Mouse (Mus musculus) neural tube, embryonic 14.5 days (tissue): Measurements from ENCODE around the gene Tns2. TPM values are rescaled to one million over a fixed set of nuclear protein-coding genes. Genes with fewer than 3 reads are reported as not detected.

Experiments used
- ATAC-seq: fragments of 200-750 bp; cut with Nextera tagmentation; 2 replicates; pipeline ENCODE4 v1.8.0; 2017; ENCODE audit warnings: low read depth, mild to moderate bottlenecking, moderate TSS enrichment, moderate library complexity
- H3K27ac ChIP-seq: fragments of 300-500 bp; sonication (generic); 2 replicates; pipeline ENCODE4 v1.5.1; 2014; ENCODE audit warnings: low read depth, mild to moderate bottlenecking, control low read depth, low read length, moderate library complexity, mixed read lengths
- H3K27me3 ChIP-seq: fragments of 300-500 bp; sonication (generic); 2 replicates; pipeline ENCODE4 v1.6.1; 2014; ENCODE audit warnings: low read length; ENCODE audit not compliant: control insufficient read depth, insufficient read depth
- H3K36me3 ChIP-seq: fragments of 300-500 bp; sonication (generic); 2 replicates; pipeline ENCODE4 v1.6.1; 2014; ENCODE audit warnings: low read length, mixed read lengths; ENCODE audit not compliant: control insufficient read depth, insufficient read depth
- H3K4me1 ChIP-seq: fragments of 300-500 bp; sonication (generic); 2 replicates; pipeline ENCODE4 v1.6.1; 2014; ENCODE audit warnings: low read length; ENCODE audit not compliant: control insufficient read depth, insufficient read depth
- H3K4me2 ChIP-seq: fragments of 300-500 bp; sonication (generic); 2 replicates; pipeline ENCODE4 v1.6.1; 2014; ENCODE audit warnings: mild to moderate bottlenecking, low read depth, low read length, control low read depth
- H3K4me3 ChIP-seq: fragments of 300-500 bp; sonication (generic); 2 replicates; pipeline ENCODE4 v1.5.1; 2014; ENCODE audit warnings: low read depth, low read length, control low read depth, mixed read lengths
- H3K9ac ChIP-seq: fragments of 300-500 bp; sonication (generic); replicated peaks from 2 replicates; pipeline ENCODE4 v1.6.1; 2014; ENCODE audit warnings: low read depth, mild to moderate bottlenecking, control low read depth, low read length, mixed read lengths
- H3K9me3 ChIP-seq: fragments of 300-500 bp; sonication (generic); 2 replicates; pipeline ENCODE4 v1.6.1; 2016; ENCODE audit warnings: low read length; ENCODE audit not compliant: control insufficient read depth
- WGBS: fragments of 180-500 bp; shearing (Covaris S2); extraction: QIAGEN DNeasy Blood & Tissue Kit; methylation state at CpG from one replicate; pipeline ENCODE4 v1.1.7; 2014; 5-methylcytosine and 5-hydroxymethylcytosine counted together
- polyA plus RNA-seq: library from polyadenylated mRNA; unstranded; fragments of >200 nt; fragmentation: Nextera tagmentation; extraction: Ambion mirVana; gene quantifications from 2 replicates; pipeline ENCODE4 v1.2.1, GENCODE M21; 2014

Tns2 gene
- polyA plus RNA-seq, 1 experiment from 2014 or later, result 4.3 TPM

DNA sequence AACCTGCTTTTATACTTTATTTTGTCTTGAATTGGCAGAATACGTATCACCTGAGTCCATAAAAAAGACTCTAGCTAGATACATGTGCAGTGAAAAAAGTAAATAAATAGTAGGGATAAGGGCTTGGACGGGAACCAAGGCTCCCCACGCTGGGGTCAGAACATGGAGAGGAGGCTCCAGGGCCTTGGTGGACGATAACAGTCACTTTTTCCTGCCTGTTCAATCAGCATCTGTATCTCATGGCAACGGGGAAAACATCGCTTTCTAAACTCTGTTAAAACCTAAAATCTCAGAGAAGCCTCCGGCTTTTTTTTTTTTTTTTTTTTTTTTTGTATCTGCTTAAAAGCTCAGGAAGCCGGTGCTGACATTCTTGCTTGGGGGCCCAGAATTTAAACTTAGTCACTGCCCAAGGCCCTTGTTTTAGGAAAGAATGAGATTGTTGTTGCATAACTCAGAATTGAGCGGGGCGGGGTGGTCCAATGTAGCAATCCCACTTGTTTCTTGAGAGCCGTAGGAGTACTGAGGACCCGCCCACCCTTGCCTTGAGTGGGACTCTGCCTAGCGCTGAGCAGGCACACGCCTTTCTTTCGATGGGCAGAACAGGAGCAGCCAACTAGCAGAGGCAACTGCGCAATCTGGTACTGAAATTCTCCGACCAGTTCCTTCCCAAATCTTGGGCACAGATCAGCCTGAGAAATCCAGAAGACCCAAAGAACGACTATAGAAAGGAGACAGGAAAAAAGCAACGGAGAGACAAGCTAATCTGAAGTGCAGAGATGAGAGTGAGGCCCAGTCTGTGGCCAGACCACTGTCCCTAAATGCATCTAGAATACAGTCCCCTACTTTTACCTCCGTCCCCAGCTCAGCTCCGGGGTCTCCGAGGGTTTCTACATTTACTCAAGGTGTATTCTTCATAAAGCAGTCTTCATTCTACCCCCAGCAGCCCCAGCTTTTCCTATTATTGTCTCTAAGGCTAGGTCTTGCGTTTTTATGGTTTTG is 43.0 kb downstream of the Tns2 start:
- no peak overlapping the region for H3K4me3 ChIP-seq
- H3K27me3 ChIP-seq, result peaks cover 12% of the 10 kb centered on the region
- H3K4me2 ChIP-seq, result no peak overlapping the region
- WGBS, result 56% methylated on average over 23 of the region's 23 CpGs
- no peak overlapping the region for H3K27ac ChIP-seq
- no peak for ATAC-seq
- H3K4me1 ChIP-seq, result 0 out of 2 replicates have a peak, but pooled peaks cover 4% of the 10 kb centered on the region
- H3K9ac ChIP-seq, result no peak overlapping the region
- no peaks in the 10 kb centered on the region for H3K9me3 ChIP-seq
- H3K36me3 ChIP-seq, result no peaks in the 10 kb centered on the region

DNA sequence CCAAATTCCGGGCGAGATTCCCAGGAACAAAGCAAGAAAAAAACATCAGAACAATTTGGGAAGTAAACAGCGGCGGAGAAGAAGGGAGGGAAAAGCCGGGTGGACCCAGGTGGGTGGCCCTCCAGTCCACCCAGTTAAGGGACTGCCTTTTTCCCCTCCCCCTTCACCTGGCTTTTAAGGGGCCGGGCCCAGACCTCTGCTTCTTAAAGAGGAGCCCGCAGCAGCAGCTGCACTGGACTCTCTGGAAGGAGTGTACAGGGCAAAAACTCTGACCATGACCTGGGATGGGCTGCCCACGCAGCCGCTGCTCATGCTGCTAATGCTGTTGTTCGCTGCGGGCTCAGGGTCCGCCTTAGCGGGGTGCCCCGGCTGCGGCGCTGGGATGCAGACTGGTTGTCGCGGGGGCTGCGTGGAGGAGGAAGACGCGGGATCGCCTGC is 44.1 kb downstream of the Tns2 start, which contains the start of gene Igfbp6:
TSS of gene Igfbp6 (plus strand) at position 89 of the 438 bp plus-strand sequence.
- Histone ChIP-seq H3K4me1 (0 out of 2 replicates have a peak, but pooled peaks cover 4% of the 10 kb centered on the region), H3K9ac (0 out of 2 replicates have a peak within 1 kb of the TSS, but pooled peaks have one; percentile 17), H3K27ac (no peak within 1 kb of the TSS), H3K36me3 (no peaks in the 10 kb centered on the region), H3K27me3 (peaks cover 12% of the 10 kb centered on the region), H3K4me2 (peak within 1 kb of the TSS; percentile 20), H3K9me3 (no peaks in the 10 kb centered on the region), H3K4me3 (0 out of 2 replicates have a peak within 1 kb of the TSS, but pooled peaks have one; percentile 3)
- ATAC-seq, result no peak
- WGBS, result 4% methylated on average over 22 of the region's 22 CpGs

DNA sequence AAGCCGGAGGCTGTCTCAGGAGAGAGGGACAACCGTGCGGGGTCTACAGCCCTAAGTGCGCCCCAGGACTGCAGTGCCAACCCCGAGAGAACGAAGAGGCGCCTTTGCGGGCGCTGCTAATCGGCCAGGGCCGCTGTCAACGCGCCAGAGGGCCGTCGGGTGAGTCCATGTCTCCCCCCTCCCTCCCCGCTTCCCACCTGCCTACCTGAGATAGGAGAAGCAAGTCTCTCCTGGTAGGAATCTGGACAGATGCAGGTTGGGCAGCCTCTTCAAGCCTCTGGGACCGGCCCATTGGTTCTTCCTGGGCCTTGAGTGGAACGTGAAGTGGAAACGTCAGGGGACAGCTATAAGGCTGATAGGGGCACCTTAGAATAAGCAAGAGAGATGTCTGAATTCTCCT is 44.5 kb downstream of the Tns2 start:
- Histone ChIP-seq H3K27me3 (peaks cover 12% of the 10 kb centered on the region), H3K4me3 (0 out of 2 replicates have a peak overlapping the region, but pooled peaks have one; percentile 3), H3K4me2 (peak overlapping the region; percentile 20; the same call in 1 of the 2 replicates), H3K4me1 (0 out of 2 replicates have a peak, but pooled peaks cover 4% of the 10 kb centered on the region), H3K9me3 (no peaks in the 10 kb centered on the region), H3K27ac (no peak overlapping the region), H3K36me3 (no peaks in the 10 kb centered on the region), H3K9ac (0 out of 2 replicates have a peak overlapping the region, but pooled peaks have one; percentile 17)
- 20% methylated on average over 19 of the region's 19 CpGs for WGBS
- no peak for ATAC-seq

DNA sequence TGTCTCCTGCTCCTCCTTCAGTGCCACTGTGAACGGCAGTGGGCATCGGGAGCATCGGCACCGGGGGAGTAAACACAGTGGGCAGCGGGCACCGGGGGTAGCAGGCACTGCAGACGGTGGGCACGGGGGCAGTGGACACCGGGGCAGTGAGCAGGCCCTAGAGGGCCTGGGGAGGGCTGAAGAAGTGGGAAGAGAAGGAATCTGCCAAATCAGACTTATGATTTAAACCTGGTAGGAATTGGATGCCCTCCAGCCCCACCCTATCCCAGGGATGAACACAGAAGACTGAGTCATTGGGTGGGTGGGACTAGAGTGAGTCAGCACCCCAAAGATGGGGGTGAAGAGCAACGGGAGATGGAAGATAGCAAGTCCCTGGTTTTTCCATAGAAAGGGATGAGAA is 45.1 kb downstream of the Tns2 start:
- WGBS, result 88% methylated on average over 10 of the region's 10 CpGs
- H3K9ac ChIP-seq, result no peak overlapping the region
- no peaks in the 10 kb centered on the region for H3K36me3 ChIP-seq
- H3K4me1 ChIP-seq, result 0 out of 2 replicates have a peak, but pooled peaks cover 4% of the 10 kb centered on the region
- H3K27me3 ChIP-seq, result peaks cover 12% of the 10 kb centered on the region
- H3K27ac ChIP-seq, result no peak overlapping the region
- no peak overlapping the region for H3K4me3 ChIP-seq
- no peaks in the 10 kb centered on the region for H3K9me3 ChIP-seq
- ATAC-seq, result no peak
- no peak overlapping the region for H3K4me2 ChIP-seq

DNA sequence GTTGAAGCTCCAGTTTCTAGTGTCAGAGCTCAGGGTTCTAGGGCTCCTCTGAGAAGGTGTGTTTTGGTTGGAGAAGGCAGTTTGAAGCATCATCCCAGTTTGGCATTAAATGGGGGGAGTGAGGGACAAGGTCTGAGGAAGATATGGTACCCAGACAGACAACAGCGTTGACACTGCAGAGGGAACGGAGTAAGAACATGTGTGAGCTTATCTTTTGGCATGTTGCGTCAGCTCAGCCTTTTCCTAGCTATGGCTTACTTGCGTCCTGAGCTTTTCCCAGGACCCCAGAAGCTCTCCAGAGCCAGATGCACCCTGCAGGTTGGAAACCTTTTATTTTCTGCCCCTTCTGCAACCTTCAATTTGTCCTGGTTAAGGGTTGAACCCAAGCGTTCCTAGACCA is 45.9 kb downstream of the Tns2 start:
- peaks cover 12% of the 10 kb centered on the region for H3K27me3 ChIP-seq
- no peaks in the 10 kb centered on the region for H3K36me3 ChIP-seq
- 0 out of 2 replicates have a peak, but pooled peaks cover 4% of the 10 kb centered on the region for H3K4me1 ChIP-seq
- H3K4me3 ChIP-seq, result no peak overlapping the region
- ATAC-seq, result no peak
- H3K9me3 ChIP-seq, result no peaks in the 10 kb centered on the region
- H3K27ac ChIP-seq, result no peak overlapping the region
- H3K4me2 ChIP-seq, result no peak overlapping the region
- no peak overlapping the region for H3K9ac ChIP-seq
- 87% methylated on average over 5 of the region's 5 CpGs for WGBS

DNA sequence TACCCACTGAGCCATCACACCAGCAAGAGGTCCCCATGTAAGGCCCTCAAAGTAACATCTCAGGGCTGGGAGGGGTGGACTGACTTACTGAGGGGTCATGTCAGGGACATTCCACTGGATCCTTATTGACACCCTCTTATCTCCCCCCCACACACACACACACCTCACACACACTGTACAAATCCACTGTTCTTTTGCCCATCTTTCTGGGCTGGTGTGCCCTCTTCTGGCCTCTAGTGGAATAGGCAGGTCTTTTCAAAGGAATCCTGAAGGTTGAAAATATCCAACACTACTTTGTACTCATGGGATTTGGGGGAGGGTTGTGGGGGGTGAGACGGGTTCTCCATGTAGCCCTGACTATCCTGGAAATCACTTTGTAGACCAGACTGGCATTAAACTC is 46.7 kb downstream of the Tns2 start:
- WGBS, result 0% methylated on average over 1 of the region's 1 CpGs
- 0 out of 2 replicates have a peak, but pooled peaks have one; percentile 54 for ATAC-seq

DNA sequence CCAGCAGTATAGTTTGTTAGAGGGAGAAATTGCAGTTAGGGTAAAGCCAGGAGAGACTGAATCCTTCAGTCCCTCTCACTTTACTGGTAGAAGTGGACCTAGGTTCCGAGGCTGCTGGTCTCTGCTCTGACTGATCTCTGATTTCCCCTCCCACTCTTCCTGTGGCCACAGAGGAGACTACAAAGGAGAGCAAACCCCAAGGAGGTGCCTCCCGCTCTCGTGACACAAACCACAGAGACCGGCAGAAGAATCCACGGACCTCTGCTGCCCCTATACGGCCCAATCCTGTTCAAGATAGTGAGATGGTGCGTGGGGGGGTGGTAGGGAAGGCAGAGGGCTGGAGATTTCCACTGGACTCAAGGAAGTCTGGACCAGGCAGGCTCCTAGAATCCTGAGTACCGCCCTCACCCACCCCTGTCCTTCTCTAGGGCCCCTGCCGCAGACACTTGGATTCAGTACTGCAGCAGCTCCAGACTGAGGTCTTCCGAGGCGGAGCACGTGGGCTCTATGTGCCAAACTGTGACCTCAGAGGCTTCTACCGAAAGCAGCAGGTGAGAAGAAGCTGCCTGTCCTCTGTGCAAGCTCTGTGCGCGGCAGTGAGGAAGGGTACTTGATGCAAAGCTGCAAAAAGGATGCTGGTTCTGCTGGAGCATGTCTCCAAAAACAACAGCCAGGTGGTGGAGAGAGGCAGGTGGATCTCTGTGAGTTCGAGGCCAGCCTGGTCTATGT is 47.6 kb downstream of the Tns2 start:
- no peak for ATAC-seq
- WGBS, result 69% methylated on average over 16 of the region's 16 CpGs
- Histone ChIP-seq H3K36me3 (no peaks in the 10 kb centered on the region), H3K27me3 (peaks cover 12% of the 10 kb centered on the region), H3K4me1 (0 out of 2 replicates have a peak, but pooled peaks cover 4% of the 10 kb centered on the region), H3K4me2 (no peak overlapping the region), H3K27ac (no peak overlapping the region), H3K9ac (no peak overlapping the region), H3K9me3 (no peaks in the 10 kb centered on the region), H3K4me3 (no peak overlapping the region)

More for the DNA sequence above, 46.7 kb downstream of the Tns2 start:
- 0 out of 2 replicates have a peak, but pooled peaks cover 4% of the 10 kb centered on the region for H3K4me1 ChIP-seq
- H3K27me3 ChIP-seq, result peaks cover 12% of the 10 kb centered on the region
- H3K9me3 ChIP-seq, result no peaks in the 10 kb centered on the region
- no peak overlapping the region for H3K27ac ChIP-seq
- no peak overlapping the region for H3K4me2 ChIP-seq
- no peak overlapping the region for H3K9ac ChIP-seq
- H3K36me3 ChIP-seq, result no peaks in the 10 kb centered on the region
- H3K4me3 ChIP-seq, result no peak overlapping the region

DNA sequence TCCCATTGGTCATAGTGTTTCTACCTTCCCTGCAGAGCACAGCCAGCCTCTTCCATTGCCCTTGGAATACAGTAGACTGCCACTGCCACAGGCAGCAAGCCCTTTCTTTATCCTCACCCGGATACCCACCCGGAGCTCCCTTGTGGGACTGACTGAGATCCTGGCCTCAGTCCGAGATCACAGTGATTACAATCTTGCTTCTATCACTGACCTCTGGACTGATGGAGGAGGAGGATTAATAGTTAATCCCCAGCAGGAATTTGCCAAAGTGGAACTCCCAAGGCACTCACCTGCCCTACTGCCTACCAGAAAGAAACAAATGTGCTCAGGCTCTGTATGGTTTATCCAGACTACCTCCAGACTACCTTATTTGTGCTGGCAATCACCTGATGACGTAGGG is 49.3 kb downstream of the Tns2 start:
- peaks cover 10% of the 10 kb centered on the region for H3K27me3 ChIP-seq
- 87% methylated on average over 4 of the region's 4 CpGs for WGBS
- no peaks in the 10 kb centered on the region for H3K36me3 ChIP-seq
- H3K4me1 ChIP-seq, result 0 out of 2 replicates have a peak, but pooled peaks cover under 1% of the 10 kb centered on the region
- H3K4me2 ChIP-seq, result no peak overlapping the region
- H3K9me3 ChIP-seq, result no peaks in the 10 kb centered on the region
- ATAC-seq, result no peak
- no peak overlapping the region for H3K27ac ChIP-seq
- H3K4me3 ChIP-seq, result no peak overlapping the region
- H3K9ac ChIP-seq, result no peak overlapping the region
